Mouse (Mus musculus) left cerebral cortex, postnatal 25 days (tissue): ENCODE measurements around the gene BC028528. TPM values are rescaled to one million over a fixed set of nuclear protein-coding genes. Genes with fewer than 3 reads are reported as not detected.
"Not testable (repeated sequence)": the region's sequence is repeated elsewhere in the genome, so short reads cannot be mapped to it uniquely, and the experiment has no call there.

ENCODE experiments used
- DNase-seq, 2 experiments: peaks; one replicate each; pipeline ENCODE4 v3.0.0; 2022; ENCODE audit warnings: low spot score in 2 of 2, mixed read lengths in 1 of 2
- intact Hi-C: fragments of 180-260 bp; cut with DNase I; formaldehyde crosslinking; loops from one replicate; pipeline ENCODE4 v1.15.1; 2025
- total RNA-seq, 2 experiments: library from RNA; stranded (reverse); gene quantifications; 2 replicates each; pipeline ENCODE4 v1.2.3; 2021

The BC028528 gene
- total RNA-seq, 2 experiments from 2014 or later = 4.5 to 5.8 TPM

DNA sequence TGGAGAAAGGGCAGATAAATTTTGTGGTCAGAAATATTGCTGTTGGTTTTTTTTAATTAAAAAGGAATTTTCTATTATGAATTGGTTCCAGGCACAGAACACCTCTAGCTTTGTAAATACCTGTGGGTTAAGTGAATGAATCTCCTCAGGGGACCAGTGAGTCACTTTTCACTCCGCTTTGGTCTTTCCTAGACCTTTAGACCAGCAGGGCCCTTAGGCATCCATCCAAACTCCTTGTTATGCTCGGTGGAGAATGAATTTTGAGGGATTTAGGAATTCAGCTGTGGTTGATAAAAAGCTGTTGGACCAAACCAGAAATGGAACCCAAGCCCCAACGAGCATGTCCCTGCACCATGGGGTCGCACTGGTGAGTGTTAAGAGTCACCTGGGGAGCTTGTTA lies 15.8 kb upstream of the BC028528 start:
- intact Hi-C loops = loop anchor here (1.0 kb wide), 1 partner anchor 46 kb away; no protein-coding TSS in a partner anchor
- DNase-seq = no peak

DNA sequence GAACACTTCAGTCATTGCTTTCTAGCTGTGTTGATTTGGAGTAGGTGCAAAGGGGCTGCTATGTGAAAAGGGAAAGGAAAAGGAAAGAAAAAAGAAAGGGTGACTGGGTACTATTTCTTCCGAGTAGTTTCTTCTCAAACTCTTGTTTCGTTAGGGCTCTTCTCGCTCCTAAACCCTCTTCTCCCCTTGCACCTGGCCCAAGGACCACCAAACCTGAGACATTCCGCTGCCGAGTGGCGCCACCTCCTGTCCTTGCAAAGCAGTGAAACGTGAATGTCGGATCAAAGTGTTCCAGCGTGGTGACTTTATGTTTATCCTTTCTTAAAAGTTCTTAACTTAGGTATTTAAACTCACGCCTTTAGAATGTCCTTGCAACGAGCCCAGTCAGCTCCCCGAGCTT lies 15.1 kb upstream of the BC028528 start:
- DNase-seq = no peak
- intact Hi-C loops = loop anchor here (1.0 kb wide), 2 partner anchors 25 to 46 kb away; partner anchors contain the start of gene Ciart

DNA sequence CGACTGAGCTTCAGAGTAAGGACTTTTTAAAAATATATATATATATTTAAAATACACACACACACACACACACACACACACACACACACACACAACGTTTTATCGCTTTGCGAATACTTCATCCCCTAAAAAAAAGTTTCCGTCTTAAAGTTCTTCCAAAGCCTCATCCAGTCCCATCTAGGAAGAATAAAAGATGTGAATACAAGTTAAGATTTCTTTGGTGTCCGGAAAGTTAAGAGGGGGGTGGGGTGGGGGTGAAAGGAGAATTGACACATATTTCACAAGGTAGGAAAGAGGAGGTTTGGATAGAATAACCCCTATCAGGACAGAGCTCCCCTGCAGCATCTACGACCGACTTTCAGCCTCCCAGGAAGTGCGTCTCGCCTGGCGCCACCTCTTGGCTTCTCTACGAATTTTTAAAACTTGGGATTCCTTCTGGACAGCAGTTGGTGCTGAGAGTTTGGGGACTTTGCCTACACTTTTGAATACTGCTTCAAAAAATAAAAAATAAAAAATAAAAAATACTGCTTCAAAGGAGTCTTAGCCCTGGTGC lies 14.2 kb upstream of the BC028528 start:
- intact Hi-C loops = loop anchor here (1.0 kb wide), 1 partner anchor 24 kb away; the partner anchor contains the start of gene Ciart
- peak in 1 of 2 experiments; percentile 49 for DNase-seq

DNA sequence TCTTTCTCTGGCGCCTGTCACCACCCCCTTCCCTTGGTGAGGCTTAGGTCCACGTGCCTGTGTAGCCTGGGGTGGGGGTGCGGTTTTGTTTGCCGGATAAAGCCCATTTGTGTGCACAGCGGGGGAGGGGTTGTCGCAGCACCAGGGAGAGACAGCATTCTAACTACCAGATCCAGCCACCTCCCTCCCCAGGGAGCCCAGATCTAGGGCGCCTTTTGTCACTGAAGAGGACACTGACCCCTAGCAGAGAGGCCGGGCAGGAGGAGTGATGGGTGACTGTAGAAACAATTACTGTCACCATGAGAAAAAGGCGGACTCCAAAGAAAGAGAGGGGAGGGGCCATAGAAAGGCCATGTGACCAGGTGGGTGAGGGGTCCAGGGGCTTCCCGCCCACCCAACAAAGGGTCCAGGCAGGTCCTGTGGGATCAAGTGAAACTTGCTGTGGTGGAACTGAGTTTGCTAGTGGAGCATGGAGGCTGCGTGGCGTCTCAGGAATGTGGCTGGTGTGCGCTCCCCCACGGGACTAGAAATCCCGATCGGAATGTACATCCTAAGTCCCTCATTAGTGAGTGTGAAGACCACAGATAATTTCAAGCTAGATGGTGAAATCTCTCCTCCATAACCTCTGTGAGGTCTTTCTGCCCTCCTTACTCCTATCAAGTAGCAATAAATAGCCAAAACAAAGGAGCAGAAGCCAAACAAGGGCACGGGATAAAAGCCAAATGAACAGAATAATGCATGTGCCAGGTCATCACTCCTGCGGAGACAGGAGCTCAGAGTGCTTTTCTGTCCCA lies 13.5 kb upstream of the BC028528 start:
- DNase-seq = no peak
- intact Hi-C loops = no loop called here

DNA sequence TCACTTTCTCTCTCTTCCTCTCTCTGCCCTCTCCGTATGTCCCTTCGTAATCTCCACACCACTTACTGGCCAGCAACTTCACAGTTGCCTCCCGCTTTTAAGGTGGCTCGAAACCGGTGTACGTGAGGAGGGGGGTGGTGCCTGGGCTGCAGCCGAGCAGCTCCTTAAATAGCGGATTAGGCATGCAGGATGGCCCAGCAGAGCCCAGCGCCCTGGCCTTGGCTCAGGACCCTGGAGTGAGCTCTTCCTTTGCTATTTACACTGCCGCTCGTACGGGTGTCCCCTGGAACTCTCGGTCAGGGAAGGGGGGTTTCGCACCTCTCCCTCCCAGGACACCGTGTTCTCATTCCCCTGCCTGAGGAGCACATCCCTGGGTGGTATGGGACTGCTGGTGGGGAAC lies 12.8 kb upstream of the BC028528 start, which contains the start of gene Car14:
Car14 (minus strand) TSS at position 124 of the 400 bp plus-strand sequence.
- intact Hi-C loops = no loop called here
- no peak for DNase-seq

DNA sequence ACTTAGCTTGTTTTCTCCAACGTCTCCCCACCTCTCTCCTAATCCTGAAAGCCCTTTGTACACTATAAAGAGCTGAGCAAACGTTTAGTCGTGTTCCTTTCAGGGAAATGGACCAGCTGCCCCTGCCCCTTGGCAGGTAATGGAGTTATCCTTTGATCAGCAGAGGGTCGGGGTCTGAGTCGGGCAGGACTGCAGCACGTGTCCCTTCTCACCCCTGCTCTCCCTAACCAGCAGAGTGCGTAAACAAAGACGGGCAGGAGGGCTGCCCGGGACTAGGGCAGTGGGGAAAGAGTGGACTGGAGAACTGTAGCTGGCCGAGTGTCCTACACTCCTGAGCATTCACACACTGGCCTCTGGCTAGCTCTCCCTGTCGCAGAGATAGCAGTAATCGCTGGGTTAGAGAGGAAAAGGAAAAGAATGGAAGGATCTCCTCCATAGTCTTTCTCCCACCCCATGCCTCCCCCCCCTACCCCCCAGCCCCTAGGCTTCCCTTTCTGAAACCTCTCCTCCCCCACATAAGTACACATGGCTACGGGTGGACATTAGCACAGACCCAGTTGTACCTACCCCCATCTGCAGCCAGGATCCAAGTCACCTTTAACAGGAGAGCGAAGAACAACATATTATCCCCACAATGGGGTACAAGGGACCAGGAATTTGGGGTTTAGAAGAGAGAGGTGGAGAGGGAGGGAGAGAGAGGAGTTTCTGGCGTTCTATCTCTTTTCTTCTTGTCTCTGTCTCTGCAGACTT lies 12.1 kb upstream of the BC028528 start:
- intact Hi-C loops = no loop called here
- DNase-seq = no peak

DNA sequence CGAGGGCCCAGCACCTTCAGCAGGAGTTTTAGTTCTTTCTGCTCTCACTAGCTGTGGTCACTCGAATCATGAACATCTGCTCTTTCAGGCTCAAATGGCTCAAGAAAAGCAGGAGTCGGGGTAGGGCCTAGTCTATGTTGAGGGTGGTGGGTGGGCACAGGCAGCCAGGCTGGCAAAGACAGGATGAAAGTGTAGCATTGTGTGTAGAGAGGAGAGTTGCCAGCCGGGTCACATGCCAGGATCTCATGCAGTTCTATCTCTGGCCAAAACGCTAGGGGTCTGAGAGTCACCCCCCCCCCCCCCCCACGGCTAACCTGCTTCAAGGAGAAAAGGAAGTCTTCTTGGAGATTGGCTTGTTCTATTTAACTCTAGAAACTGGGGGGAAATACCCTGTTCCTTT lies 10.8 kb upstream of the BC028528 start:
- no peak for DNase-seq
- intact Hi-C loops = no loop called here

DNA sequence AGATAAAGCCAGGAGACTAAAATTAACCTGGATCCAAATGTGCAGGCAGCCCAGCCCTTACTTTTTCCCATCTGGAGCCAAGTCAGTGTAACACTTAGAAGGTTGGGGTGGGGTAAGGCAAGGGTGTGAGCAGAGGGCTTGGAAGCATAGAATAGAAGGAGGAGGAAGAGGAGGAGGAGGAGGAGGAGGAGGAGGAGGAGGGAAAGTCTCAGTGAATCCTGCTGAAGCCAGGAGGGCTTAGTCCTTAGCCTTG lies 10.5 kb upstream of the BC028528 start:
- DNase-seq = no peak
- intact Hi-C loops = no loop called here

DNA sequence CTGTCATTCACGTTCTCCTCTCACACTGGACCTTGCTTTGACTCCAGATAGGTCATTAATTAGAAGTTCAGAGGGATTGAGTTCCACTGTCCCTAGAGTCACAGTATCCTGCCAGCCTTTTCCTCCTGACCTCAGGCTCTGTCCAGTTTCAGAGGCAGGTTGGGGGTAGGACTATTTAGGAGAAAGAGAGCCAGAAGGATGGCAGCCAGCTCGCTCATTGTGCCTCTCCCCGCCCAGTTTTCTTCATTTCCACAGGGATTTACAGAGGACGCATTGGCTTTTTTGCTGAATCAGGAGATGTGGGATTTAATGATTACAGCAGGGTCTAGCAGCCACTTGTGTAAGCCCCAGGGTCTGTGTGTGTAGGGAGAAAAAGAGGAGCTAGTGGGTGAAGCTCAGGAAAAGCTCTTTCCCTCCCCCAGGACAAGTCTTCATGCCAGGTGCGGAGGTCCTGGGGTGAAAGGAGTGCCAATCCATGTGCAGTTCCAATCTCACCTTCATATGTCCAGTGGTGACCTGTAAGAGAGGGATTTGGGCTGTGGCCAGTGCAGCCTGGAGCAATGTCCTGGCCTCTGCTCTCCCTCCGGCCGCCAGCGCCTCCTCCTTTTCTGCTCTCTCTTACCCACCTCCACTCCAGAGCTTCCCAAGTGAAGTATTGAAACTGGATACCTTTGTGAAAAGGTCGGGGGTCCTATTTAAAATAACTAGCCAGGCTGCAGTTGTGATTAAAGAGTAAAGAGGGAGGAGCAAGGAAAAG lies 10.0 kb upstream of the BC028528 start:
- no peak for DNase-seq
- intact Hi-C loops = no loop called here

DNA sequence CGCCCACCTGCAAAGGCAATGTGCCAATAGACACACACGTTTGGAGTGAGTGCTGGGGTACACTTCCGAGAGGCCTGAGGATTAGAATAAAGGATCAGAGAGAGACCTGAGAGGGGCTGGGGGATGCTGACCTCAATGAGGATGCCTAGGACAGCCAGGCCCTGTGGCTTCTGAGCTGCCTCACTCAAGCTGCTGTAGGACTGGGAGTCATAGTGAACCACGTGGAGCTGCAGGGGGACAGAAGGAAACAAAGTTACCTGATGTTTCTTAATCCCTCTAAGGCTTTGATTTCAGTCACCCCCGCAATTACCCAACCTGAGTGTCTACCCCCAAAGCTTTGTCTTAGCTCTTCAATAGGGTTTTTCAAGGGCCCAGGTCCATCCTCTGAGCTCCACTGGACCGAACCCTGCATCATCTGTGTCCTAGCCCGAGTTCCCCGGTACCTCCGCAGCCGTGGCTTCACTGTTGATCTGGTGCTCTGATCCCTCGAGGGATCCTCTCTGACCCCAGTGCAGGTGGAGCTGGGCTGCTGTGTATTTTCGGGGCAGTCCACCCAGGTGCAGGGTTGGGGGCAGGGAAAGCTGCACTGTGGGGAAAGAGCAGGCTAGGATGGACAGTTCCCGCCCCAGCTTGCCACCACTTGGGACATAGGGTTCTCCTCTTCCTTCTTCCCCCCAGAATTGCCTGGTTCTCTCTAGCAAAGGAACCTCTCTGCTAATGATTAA lies 8.2 kb upstream of the BC028528 start:
- intact Hi-C loops = no loop called here
- DNase-seq = no peak

DNA sequence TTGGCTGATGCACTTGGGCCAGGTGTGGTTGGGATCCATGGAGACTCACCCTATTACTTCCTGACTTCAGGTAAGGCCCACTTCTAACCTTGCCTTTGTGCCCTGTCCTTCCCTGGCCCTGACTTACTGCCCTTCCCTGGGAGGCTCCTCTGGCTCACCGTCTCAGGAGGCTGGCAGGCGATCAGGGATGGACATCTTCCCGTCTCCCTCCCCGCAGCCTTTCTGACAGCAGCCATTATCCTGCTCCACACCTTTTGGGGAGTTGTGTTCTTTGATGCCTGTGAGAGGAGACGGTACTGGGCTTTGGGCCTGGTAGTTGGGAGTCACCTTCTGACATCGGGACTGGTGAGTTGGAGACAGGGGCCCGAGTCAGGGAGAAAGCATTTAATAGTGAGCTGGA lies 3.7 kb upstream of the BC028528 start:
- intact Hi-C loops, DNase-seq: not testable (repeated sequence)

DNA sequence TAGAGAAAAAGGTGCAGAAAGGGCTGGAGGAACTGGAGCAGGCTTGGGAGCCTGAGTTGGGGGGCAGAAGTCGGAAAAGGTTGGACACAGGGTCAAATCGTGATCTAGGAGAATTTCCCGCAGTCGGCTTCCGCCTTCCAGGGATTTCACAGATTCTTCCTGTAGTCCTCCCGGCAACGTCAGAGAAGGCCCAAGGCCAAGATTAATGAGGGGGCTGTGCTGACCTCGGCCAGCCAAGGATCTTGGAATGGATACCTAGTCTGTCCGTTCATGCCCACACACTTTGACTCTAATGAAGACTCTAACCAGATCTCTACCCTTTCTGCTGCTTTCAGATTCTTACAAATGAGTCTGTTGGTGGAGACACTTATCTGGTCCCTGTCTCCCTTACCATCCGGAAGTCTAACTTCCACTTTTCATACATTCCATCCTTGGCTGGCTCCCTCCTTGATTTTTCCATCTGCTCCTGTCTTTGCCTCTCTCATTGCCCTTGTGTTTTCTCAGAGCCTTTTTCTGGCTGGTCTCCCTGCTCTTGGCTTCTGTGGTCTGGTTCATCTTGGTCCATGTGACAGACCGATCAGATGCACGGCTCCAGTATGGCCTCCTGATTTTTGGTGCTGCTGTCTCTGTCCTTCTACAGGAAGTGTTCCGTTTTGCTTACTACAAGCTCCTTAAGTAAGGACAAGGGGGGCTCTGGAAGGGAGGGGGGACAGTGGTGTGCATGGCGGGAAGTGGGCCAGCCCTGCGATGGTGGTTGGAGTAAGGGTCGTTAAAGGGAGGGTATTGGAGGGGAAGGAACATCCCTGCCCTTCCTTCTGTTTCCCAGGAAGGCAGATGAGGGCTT lies 2.7 kb upstream of the BC028528 start:
- peak; percentile 53 to 64 for DNase-seq
- intact Hi-C loops = no loop called here

DNA sequence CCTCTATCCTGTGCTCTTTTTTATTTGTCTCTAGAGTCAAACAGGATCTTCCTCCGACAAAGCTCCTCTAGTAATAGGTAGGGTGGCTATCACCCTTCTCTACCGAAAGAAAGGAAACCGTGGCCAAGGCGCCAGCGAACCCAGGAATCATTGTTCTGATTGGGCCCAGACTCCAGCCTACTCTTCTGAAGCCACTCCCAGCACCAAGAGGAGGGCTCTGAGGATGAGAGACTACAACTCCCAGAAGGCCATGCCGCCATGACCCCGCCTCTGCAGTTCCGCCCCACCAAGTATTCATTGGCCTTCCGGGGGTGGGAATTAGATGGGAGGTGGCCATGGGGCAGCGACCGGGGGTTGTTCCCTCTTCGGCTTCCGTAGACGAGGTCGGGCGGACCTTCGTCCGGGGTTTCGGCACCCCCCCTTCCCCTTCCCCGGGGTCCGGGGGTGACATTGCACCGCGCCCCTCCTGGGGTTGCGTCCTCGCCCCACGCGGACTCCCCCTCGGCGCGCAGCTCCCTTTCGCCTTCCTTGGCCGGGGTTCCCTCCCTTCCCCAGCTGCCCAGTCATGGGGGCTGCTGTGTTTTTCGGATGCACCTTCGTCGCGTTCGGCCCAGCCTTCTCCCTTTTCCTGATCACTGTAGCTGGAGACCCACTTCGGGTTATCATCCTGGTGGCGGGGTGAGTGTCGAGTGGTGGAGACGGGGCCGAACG lies 2.0 kb upstream of the BC028528 start, which contains the start of gene Aph1a:
Aph1a (plus strand) TSS at position 364 of the 711 bp plus-strand sequence.
- intact Hi-C loops = loop anchor here (1.0 kb wide), 1 partner anchor 11 kb away; the partner anchor contains the start of gene Ciart
- DNase-seq = peak; percentile 95 to 99

DNA sequence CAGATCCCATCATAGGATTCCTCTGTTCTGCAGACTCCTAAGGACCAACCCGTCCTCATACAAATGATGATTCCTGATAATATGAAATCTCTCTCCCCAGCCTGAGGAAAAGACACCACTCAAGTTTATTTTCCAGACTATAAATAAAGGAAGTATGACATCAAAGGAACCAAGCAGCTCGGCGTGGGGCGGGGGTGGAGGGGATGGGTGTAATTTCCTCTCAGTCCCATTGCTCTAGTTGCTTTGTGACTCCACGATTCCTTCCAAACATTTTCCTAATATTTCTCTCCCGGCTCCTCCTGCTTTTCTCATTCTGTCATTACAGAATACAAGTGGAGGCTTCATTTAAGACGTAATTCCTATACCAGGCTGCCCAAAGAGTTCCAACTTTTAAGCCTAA lies 1.3 kb upstream of the BC028528 start:
- no peak for DNase-seq
- intact Hi-C loops = loop anchor here (1.0 kb wide), 1 partner anchor 11 kb away; the partner anchor contains the start of gene Ciart

DNA sequence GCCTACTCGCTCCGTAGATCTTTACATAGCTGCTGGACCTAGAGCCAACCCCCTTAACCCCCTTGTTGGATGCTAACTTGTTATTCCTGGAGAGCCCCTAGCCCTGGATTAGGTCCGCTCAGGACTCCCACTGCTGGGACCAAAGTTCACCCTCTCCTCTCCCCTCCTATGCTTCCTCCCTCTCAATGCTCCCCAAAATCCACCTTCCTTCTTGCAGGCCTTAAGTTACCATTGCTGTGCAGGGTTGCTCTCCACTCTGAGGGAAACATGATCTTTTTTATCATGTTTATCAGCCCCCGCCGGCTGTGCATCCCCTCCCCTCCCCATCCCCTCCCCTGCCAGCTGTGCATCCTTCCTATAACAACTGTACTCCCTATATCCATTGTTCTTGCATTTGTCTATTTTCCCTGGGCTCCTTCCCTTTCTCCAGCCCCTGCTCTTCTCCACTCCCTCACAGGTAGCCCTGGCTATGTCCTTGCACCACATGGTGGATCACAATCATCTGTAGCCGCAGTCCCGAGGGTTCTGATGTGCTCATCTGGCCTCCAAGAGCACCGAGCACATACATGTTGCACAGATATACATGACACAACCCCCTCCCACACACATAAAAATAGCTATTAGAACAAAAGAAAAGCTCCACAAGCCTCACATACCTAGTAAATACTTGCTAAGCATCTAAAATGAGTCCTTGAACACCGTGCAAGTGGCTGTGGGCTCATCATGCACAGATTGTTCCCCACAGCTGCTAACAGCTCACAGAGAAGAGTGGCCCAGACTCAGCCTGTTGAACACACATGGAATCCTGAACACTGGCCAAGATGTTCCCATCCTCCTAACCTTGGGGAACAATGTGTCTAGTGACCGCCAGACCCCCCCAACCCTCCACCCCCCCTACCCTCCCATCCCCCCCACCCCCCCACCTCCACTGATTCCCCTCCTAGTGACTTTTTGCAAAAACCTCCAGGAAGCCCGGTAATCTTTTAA lies 554 bp upstream of the BC028528 start:
- intact Hi-C loops = loop anchor here (1.0 kb wide), 1 partner anchor 10 kb away; the partner anchor contains the start of gene Ciart
- no peak for DNase-seq

DNA sequence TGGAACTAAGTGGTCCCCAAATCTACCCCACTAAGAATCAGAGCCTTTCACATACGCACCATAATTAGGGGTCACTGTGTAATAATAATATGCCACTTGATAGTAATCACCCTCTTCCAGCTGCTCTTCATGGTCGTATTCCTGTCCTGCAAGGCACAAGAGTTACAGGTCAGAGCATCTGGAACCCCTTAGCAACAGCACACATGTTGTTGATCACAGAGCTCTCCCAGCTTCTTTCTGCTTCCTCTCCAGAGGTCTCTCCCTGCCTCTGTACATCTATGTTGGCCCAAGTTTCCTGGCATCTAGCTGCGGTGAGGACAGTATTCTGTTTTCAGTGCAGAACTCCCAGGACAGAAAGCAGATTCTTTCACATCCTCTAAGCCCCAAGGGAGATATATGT lies 2.1 kb downstream of the BC028528 start:
- intact Hi-C loops = loop anchor here (10.0 kb wide), 1 partner anchor 165 kb away; the partner anchor contains the start of gene Vps45
- no peak for DNase-seq
